Mouse (Mus musculus): ENCODE results near the gene Inpp4b.

The Inpp4b gene

GRCm38 (mm10) chr8:81466776-81467175 is 124.4 kb downstream of the Inpp4b start:
- no peak for DNase-seq (ENCODE audit: low spot score)

DNA sequence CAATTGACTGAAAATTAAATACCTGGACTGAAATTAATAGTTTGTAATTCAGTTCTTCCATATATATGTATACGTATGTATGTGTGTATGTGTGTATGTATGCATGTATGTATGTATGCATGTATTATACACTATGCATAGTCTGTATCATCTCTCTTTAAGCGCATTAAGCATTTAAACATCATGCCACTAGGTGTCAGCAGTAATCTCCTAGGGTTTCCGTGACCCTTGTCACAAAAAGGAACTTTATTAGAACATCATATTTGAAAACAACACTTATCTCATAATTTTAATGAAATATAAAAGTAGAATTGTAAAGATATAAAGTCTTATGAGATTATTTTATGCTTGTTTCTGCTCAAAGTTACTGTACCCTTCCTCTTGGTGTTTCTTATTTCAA is 136.3 kb downstream of the Inpp4b start:
- DNase-seq (ENCODE audit: low spot score) = no peak

DNA sequence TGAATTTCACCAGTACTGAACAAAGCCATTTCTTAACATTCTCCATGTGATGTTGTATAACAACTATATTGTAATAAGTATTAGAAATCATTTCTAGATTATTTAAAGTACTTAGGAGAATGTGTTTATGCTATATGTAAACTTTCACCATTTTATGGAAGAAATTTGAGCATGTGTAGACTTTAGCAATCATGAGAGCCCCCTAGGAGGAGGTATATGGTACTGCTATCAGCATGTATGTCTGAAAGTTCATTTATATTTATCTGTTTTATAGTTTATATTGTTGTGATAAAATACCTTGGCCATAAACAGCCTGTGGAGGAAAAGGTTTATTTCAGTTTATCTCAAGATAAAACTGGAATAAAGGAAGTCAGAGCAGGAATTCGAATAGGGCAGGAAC is 141.5 kb downstream of the Inpp4b start:
- DNase-seq (ENCODE audit: low spot score) = no peak

GRCm38 (mm10) chr8:81485626-81486025 is 143.3 kb downstream of the Inpp4b start:
- DNase-seq (ENCODE audit: low spot score) = no peak

- no peak for DNase-seq (ENCODE audit: low spot score)
Observed at GRCm38 (mm10) chr8:81489894-81490661, 147.7 kb downstream of the Inpp4b start.

DNA sequence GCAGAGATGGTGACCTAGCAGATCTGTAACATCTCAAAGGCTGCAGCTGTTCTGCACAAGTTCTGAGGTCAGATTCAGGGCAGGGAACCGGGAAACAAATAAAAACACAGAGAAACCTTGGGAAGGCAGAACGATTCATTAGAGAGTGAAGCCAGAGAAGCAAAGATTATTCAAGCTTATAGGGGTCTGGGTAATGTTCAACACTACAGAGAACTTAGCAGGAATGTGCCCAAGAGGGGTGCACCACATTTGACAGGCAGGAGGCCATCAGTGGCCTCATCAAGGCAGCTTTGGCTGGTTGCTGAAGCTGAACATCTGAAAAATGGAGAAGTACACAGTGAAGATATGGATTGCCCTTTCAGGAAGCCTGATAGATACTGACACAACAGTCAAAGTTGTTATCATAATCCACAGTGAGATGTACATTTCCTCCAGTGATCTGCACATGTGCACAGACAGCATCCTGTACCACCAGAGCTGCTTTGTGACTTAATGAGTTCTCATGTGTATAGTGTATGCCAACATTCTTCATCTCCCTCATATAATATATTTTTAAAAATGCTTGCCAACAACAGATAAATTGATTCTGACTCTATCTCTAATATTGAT is 148.8 kb downstream of the Inpp4b start:
- no peak for DNase-seq (ENCODE audit: low spot score)

- DNase-seq (ENCODE audit: low spot score) = no peak
Observed at GRCm38 (mm10) chr8:81491706-81492204, 149.4 kb downstream of the Inpp4b start.

DNA sequence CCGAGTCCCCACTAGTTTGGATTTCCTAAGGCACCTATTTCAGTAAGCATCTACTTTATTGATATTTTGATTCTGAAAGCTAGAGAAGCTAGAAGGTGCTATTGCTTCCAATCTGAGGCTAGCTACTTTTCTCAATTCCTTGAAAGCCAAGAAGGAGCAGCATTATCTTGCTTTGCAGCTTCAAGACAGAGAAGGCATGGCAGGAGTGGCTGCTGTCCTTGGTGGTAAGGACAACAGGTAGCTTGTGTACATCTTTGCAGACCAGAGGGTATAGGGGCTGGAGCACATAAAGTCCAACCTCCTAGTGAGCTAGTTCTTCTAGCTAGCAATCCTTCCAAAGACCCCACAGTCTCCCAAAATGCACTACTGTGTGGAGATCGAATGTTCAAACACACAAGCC is 152.5 kb downstream of the Inpp4b start:
- no peak for DNase-seq (ENCODE audit: low spot score)

DNA sequence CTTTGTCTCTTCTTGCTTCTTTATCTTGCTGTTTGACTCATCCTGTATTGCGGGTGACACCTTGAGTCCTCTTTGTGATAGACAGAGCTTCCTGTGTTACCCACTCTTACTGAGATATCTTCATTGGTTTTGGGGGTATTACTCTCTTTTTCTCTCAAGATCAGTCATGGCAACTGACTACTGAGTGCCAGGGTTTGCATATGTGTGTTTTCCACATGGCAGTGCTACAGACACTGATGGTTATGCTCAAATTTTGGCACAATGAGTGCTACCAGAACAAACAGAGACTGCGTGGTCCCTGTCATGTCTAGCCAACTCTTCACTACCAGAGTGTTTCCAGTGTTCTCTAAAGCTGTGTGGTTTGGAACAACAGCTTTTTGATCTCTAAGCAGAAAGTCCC is 155.3 kb downstream of the Inpp4b start:
- DNase-seq (ENCODE audit: low spot score) = no peak

- DNase-seq (ENCODE audit: low spot score) = no peak
Observed at GRCm38 (mm10) chr8:81502216-81502615, 159.9 kb downstream of the Inpp4b start.

DNA sequence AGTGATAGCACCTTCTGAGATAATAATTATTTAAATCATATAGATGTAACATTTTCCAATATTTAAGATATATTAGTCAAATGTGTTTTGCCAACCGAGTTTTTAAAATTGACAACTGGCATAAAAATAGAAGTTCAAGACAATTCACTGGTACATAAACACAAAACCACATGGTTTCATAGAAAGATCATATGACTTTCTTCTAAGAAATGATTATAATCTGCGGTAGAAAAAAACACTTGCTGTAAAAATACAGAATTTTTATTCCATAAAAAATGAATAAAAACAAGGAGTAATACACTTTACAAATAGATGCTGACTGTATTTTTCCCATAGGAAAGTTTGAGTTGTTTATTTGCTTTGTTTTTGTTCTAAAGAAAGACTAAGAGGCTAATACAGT is 160.6 kb downstream of the Inpp4b start:
- no peak for DNase-seq (ENCODE audit: low spot score)

DNA sequence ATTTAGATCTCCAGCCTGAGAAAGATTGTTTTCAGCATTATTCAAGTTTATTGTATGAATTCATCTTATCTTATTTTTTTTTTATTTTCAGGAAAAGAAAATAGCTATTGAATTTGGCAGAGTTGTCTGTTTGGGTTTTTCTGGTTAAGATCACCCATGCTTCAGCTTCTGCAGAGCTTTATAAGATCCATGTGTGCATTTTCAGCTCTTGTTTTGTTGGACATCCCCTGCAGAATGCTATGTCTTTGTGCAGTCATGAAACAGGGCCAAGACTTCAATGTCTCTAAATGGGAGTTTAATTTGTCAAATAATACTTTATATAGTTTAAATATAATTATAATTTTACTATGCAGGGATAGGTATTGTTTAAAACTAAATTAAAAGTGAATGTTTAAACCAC is 170.5 kb downstream of the Inpp4b start:
- no peak for DNase-seq (ENCODE audit: low spot score)

- DNase-seq (ENCODE audit: low spot score) = no peak
Observed at GRCm38 (mm10) chr8:81514425-81514824, 172.1 kb downstream of the Inpp4b start.

DNA sequence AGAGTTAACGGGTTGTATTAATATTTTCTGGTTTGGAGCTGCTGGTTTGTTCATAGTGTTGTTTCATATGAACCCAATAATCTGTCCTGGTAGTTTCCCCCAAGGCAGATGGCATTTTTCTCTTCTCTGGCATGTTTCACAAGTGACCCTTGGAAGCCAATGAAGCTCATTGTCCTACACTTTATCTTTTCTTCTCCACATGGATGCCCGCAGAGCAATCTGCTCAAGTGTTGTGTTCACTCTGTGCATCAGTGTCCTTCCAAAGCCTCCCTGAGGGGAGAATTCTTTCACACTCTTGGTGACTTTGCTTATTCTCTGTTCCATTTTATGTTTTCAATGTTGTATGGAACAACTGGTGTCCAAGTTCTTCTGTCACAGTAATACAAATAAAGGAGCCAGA is 179.7 kb downstream of the Inpp4b start:
- DNase-seq (ENCODE audit: low spot score) = no peak

- DNase-seq (ENCODE audit: low spot score) = no peak
Observed at GRCm38 (mm10) chr8:81524561-81524960, 182.2 kb downstream of the Inpp4b start.

DNA sequence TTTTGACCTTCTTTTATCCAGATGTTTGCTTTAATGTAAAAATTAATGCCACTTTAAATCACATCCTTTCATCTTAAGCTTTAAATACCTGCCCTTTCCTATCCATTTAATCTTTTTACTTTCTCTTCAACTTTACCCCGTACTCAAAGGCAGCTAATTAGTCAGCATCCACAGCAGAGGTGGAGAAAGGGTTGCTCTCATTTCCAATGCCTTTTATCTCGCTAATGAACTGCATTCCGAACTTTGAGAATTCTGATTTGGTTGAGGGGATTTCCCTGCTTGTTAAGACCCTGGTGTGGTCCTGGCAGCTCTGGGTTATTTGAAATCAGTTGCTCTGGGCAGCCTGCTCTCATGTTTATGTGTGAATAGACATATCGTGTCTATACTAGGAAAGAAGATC is 185.3 kb downstream of the Inpp4b start:
- DNase-seq (ENCODE audit: low spot score) = no peak

DNA sequence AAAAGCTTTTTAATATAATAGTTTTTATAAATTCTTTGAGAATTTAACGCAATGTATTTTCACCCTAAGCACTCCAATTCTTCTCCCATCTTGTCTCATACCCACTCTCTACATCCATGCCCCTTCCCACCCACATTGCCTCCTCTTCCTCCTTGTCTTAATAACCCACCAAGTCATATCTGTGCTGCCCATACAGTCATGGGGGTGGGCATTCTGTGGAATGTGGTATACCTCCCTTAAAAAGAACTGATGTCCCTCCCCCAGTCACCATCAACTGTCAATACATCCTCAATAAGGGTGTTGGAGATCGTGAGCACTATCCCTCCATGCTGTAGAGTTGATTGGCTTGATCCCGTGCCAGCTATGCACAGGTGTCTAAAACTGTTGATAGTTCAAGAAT is 196.0 kb downstream of the Inpp4b start:
- no peak for DNase-seq (ENCODE audit: low spot score)

DNA sequence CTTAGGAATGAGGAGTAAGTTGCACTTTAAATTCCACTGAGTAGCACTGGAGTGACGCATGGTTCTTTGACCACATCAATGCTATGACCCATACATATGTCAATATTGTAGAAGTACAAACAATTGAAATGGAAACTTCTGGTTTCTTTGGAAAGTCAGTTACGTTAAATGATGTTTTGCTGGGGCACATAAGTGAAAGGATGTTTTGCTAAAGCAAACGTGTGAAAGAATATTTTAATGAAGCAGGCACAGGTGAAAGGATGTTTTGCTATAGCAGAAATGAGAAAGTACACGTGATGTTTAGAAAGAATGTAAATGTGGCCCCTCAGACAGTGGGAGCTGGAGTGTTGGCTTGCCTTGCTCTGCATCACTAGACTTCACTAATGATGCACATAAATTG is 216.2 kb downstream of the Inpp4b start:
- no peak for DNase-seq (ENCODE audit: low spot score)

- no peak for DNase-seq (ENCODE audit: low spot score)
Observed at GRCm38 (mm10) chr8:81562405-81562804, 220.0 kb downstream of the Inpp4b start.

DNA sequence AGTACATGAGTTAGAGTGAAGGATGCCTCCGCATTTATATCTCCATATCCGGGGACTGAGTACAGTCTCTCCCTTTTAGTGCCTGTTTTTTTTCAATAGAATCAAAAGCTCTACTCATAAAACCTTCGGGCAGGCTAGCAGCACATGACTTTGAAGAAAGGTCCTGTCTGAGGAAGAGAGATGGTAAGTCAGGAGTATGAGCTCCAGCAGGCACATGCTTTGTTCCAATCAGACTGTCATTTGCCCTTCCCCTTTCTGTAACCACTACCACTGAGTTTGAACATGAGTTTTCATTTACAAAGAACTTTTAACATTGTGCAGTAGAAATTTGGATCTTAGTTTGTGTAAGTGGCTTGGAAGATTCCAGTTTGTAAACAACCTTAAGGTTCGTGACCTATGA is 223.1 kb downstream of the Inpp4b start:
- DNase-seq (ENCODE audit: low spot score) = no peak

GRCm38 (mm10) chr8:81572319-81573104 is 230.2 kb downstream of the Inpp4b start:
- DNase-seq (ENCODE audit: low spot score) = no peak

GRCm38 (mm10) chr8:81575268-81575917 is 233.0 kb downstream of the Inpp4b start:
- DNase-seq (ENCODE audit: low spot score) = no peak

Measured in ovary, postnatal 10 days (tissue).